Mouse (Mus musculus) lung, embryonic 15.5 days (tissue): Measurements from ENCODE around the gene Adprhl1. TPM values are rescaled to one million over a fixed set of nuclear protein-coding genes. Genes with fewer than 3 reads are reported as not detected.

ENCODE experiments used
- ATAC-seq: fragments of 200-750 bp; cut with Nextera tagmentation; 2 replicates; pipeline ENCODE4 v1.8.0; 2017; ENCODE audit warnings: moderate number of reproducible peaks, borderline replicate concordance; ENCODE audit not compliant: low FRiP score, low TSS enrichment; ENCODE audit errors: extremely low read depth
- H3K27ac ChIP-seq: fragments of 300-500 bp; sonication (generic); 2 replicates; pipeline ENCODE4 v1.5.1; 2015; ENCODE audit warnings: moderate library complexity, mild to moderate bottlenecking, inconsistent platforms
- H3K27me3 ChIP-seq: fragments of 300-500 bp; sonication (generic); 2 replicates; pipeline ENCODE4 v1.6.1; 2015; ENCODE audit warnings: inconsistent platforms
- H3K36me3 ChIP-seq: fragments of 300-500 bp; sonication (generic); 2 replicates; pipeline ENCODE4 v1.6.1; 2015; ENCODE audit warnings: inconsistent platforms
- H3K4me1 ChIP-seq: fragments of 300-500 bp; sonication (generic); 2 replicates; pipeline ENCODE4 v1.6.1; 2015; ENCODE audit warnings: inconsistent platforms
- H3K4me2 ChIP-seq: fragments of 300-500 bp; sonication (generic); 2 replicates; pipeline ENCODE4 v1.6.1; 2015; ENCODE audit warnings: inconsistent platforms, mild to moderate bottlenecking, moderate library complexity
- H3K4me3 ChIP-seq: fragments of 300-500 bp; sonication (generic); 2 replicates; pipeline ENCODE4 v1.5.1; 2015; ENCODE audit warnings: mild to moderate bottlenecking, inconsistent platforms
- H3K9ac ChIP-seq: fragments of 300-500 bp; sonication (generic); 2 replicates; pipeline ENCODE4 v1.6.1; 2015; ENCODE audit warnings: inconsistent platforms
- H3K9me3 ChIP-seq: fragments of 300-500 bp; sonication (generic); 2 replicates; pipeline ENCODE4 v1.6.1; 2016; ENCODE audit warnings: inconsistent platforms
- WGBS: fragments of 180-500 bp; shearing (Covaris S2); methylation state at CpG from one replicate; pipeline ENCODE4 v1.1.7; 2015; 5-methylcytosine and 5-hydroxymethylcytosine counted together
- polyA plus RNA-seq: library from polyadenylated mRNA; unstranded; fragments of >200 nt; fragmentation: Nextera tagmentation; extraction: Ambion mirVana; gene quantifications from 2 replicates; pipeline ENCODE4 v1.2.1, GENCODE M21; 2015

Gene Adprhl1
- polyA plus RNA-seq, 1 experiment from 2014 or later = 6.0 TPM

- Histone ChIP-seq H3K4me2 (no peak overlapping the region), H3K27ac (no peak overlapping the region), H3K36me3 (no peaks in the 10 kb centered on the region), H3K27me3 (no peaks in the 10 kb centered on the region), H3K9ac (no peak overlapping the region), H3K9me3 (no peaks in the 10 kb centered on the region), H3K4me3 (no peak overlapping the region), H3K4me1 (no peaks in the 10 kb centered on the region)
- 84% methylated on average over 13 of the region's 13 CpGs for WGBS
- no peak for ATAC-seq
Observed at GRCm38 (mm10) chr8:13188052-13188555, 65.9 kb downstream of the Adprhl1 start.

GRCm38 (mm10) chr8:13187638-13188037 is 66.3 kb downstream of the Adprhl1 start:
- WGBS = 67% methylated on average over 7 of the region's 7 CpGs
- no peak overlapping the region for H3K9ac ChIP-seq
- H3K27ac ChIP-seq = no peak overlapping the region
- no peaks in the 10 kb centered on the region for H3K9me3 ChIP-seq
- no peaks in the 10 kb centered on the region for H3K36me3 ChIP-seq
- H3K27me3 ChIP-seq = no peaks in the 10 kb centered on the region
- H3K4me1 ChIP-seq = no peaks in the 10 kb centered on the region
- no peak overlapping the region for H3K4me3 ChIP-seq
- H3K4me2 ChIP-seq = no peak overlapping the region
- ATAC-seq = no peak

GRCm38 (mm10) chr8:13187229-13187628 is 66.7 kb downstream of the Adprhl1 start:
- 76% methylated on average over 9 of the region's 9 CpGs for WGBS
- no peak for ATAC-seq
- no peaks in the 10 kb centered on the region for H3K9me3 ChIP-seq

GRCm38 (mm10) chr8:13186819-13187218 is 67.1 kb downstream of the Adprhl1 start:
- Histone ChIP-seq H3K4me2 (no peak overlapping the region), H3K4me1 (no peaks in the 10 kb centered on the region), H3K4me3 (no peak overlapping the region), H3K9ac (no peak overlapping the region), H3K27ac (no peak overlapping the region), H3K27me3 (no peaks in the 10 kb centered on the region), H3K36me3 (no peaks in the 10 kb centered on the region), H3K9me3 (no peaks in the 10 kb centered on the region)
- WGBS = 68% methylated on average over 8 of the region's 8 CpGs
- ATAC-seq = no peak

More at GRCm38 (mm10) chr8:13187229-13187628, 66.7 kb downstream of the Adprhl1 start:
- H3K4me1 ChIP-seq = no peaks in the 10 kb centered on the region
- no peak overlapping the region for H3K4me2 ChIP-seq
- no peak overlapping the region for H3K9ac ChIP-seq
- H3K4me3 ChIP-seq = no peak overlapping the region
- no peaks in the 10 kb centered on the region for H3K27me3 ChIP-seq
- no peaks in the 10 kb centered on the region for H3K36me3 ChIP-seq
- no peak overlapping the region for H3K27ac ChIP-seq

GRCm38 (mm10) chr8:13181691-13181976 is 72.3 kb downstream of the Adprhl1 start:
- H3K4me1 ChIP-seq = no peaks in the 10 kb centered on the region
- no peak for ATAC-seq
- 49% methylated on average over 2 of the region's 2 CpGs for WGBS
- H3K4me3 ChIP-seq = no peak overlapping the region
- no peaks in the 10 kb centered on the region for H3K9me3 ChIP-seq
- no peaks in the 10 kb centered on the region for H3K27me3 ChIP-seq
- no peak overlapping the region for H3K9ac ChIP-seq
- H3K36me3 ChIP-seq = peaks cover 8% of the 10 kb centered on the region; the same call in 1 of the 2 replicates
- H3K4me2 ChIP-seq = no peak overlapping the region
- no peak overlapping the region for H3K27ac ChIP-seq

- Histone ChIP-seq H3K36me3 (peaks cover 13% of the 10 kb centered on the region), H3K9me3 (no peaks in the 10 kb centered on the region), H3K27me3 (no peaks in the 10 kb centered on the region), H3K27ac (no peak overlapping the region), H3K4me2 (no peak overlapping the region), H3K4me3 (no peak overlapping the region), H3K9ac (no peak overlapping the region), H3K4me1 (no peaks in the 10 kb centered on the region)
- ATAC-seq = no peak
- WGBS = 65% methylated on average over 18 of the region's 18 CpGs
Observed at GRCm38 (mm10) chr8:13180911-13181690, 72.9 kb downstream of the Adprhl1 start.

- Histone ChIP-seq H3K4me3 (no peak overlapping the region), H3K4me1 (no peaks in the 10 kb centered on the region), H3K36me3 (peaks cover 19% of the 10 kb centered on the region), H3K27me3 (no peaks in the 10 kb centered on the region), H3K27ac (no peak overlapping the region), H3K4me2 (no peak overlapping the region), H3K9me3 (no peaks in the 10 kb centered on the region), H3K9ac (no peak overlapping the region)
- 62% methylated on average over 9 of the region's 9 CpGs for WGBS
- no peak for ATAC-seq
Observed at GRCm38 (mm10) chr8:13180408-13180807, 73.6 kb downstream of the Adprhl1 start.

GRCm38 (mm10) chr8:13179948-13180347 is 74.0 kb downstream of the Adprhl1 start:
- peaks cover 24% of the 10 kb centered on the region for H3K36me3 ChIP-seq
- no peak overlapping the region for H3K4me3 ChIP-seq
- H3K4me1 ChIP-seq = no peaks in the 10 kb centered on the region
- WGBS = 68% methylated on average over 7 of the region's 7 CpGs
- no peak overlapping the region for H3K4me2 ChIP-seq
- no peak overlapping the region for H3K27ac ChIP-seq
- H3K27me3 ChIP-seq = no peaks in the 10 kb centered on the region
- ATAC-seq = no peak
- H3K9ac ChIP-seq = no peak overlapping the region
- H3K9me3 ChIP-seq = no peaks in the 10 kb centered on the region

GRCm38 (mm10) chr8:13179482-13179881 is 74.5 kb downstream of the Adprhl1 start:
- no peak overlapping the region for H3K27ac ChIP-seq
- H3K36me3 ChIP-seq = peaks cover 27% of the 10 kb centered on the region
- no peaks in the 10 kb centered on the region for H3K9me3 ChIP-seq
- ATAC-seq = no peak
- no peaks in the 10 kb centered on the region for H3K4me1 ChIP-seq
- no peak overlapping the region for H3K4me3 ChIP-seq
- H3K27me3 ChIP-seq = no peaks in the 10 kb centered on the region
- no peak overlapping the region for H3K9ac ChIP-seq
- no peak overlapping the region for H3K4me2 ChIP-seq
- WGBS = 61% methylated on average over 6 of the region's 6 CpGs

GRCm38 (mm10) chr8:13178137-13178536 is 75.8 kb downstream of the Adprhl1 start:
- H3K9ac ChIP-seq = no peak overlapping the region
- H3K4me3 ChIP-seq = no peak overlapping the region
- H3K27ac ChIP-seq = no peak overlapping the region
- H3K36me3 ChIP-seq = peaks cover 40% of the 10 kb centered on the region
- no peak for ATAC-seq
- H3K4me1 ChIP-seq = no peaks in the 10 kb centered on the region
- no peaks in the 10 kb centered on the region for H3K9me3 ChIP-seq
- H3K27me3 ChIP-seq = no peaks in the 10 kb centered on the region
- H3K4me2 ChIP-seq = no peak overlapping the region
- 89% methylated on average over 5 of the region's 5 CpGs for WGBS

- H3K4me1 ChIP-seq = no peaks in the 10 kb centered on the region
- H3K9ac ChIP-seq = no peak overlapping the region
- H3K9me3 ChIP-seq = no peaks in the 10 kb centered on the region
- no peak overlapping the region for H3K27ac ChIP-seq
- H3K4me3 ChIP-seq = no peak overlapping the region
- WGBS = 86% methylated on average over 7 of the region's 7 CpGs
- peaks cover 48% of the 10 kb centered on the region for H3K36me3 ChIP-seq
- no peak for ATAC-seq
- no peaks in the 10 kb centered on the region for H3K27me3 ChIP-seq
- no peak overlapping the region for H3K4me2 ChIP-seq
Observed at GRCm38 (mm10) chr8:13177173-13177852, 76.6 kb downstream of the Adprhl1 start.

- Histone ChIP-seq H3K9ac (no peak overlapping the region), H3K4me3 (no peak overlapping the region), H3K27me3 (no peaks in the 10 kb centered on the region), H3K27ac (no peak overlapping the region), H3K36me3 (peaks cover 60% of the 10 kb centered on the region), H3K9me3 (no peaks in the 10 kb centered on the region), H3K4me1 (no peaks in the 10 kb centered on the region), H3K4me2 (no peak overlapping the region)
- ATAC-seq = no peak
- 93% methylated on average over 1 of the region's 1 CpGs for WGBS
Observed at GRCm38 (mm10) chr8:13175650-13176049, 78.3 kb downstream of the Adprhl1 start.
